Mouse (Mus musculus): ENCODE results near the gene Acer1. TPM values are rescaled to one million over a fixed set of nuclear protein-coding genes. Genes with fewer than 3 reads are reported as not detected.
"Not testable (repeated sequence)": the region's sequence is repeated elsewhere in the genome, so short reads cannot be mapped to it uniquely, and the experiment has no call there.

The Acer1 gene
- total RNA-seq, 2 experiments from 2014 or later = not detected

DNA sequence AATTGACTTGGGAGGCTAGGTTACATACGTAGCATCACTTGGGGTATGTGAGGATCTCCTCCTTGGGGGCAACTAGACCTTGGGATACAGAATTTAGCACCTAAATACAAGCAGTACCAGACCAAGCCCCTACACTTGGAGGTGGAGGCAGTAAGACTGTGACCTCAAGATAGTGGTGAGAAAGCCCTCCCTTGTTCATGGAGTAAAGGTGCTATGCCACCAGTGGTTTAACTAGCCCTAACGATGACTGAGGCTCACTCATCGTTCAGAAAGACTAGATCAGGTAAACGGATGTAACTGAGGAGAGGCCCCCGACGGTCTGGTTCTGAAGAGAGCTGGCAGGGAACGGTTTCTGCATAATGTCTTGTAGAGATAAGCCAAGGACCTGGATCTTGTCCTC is 45.2 kb downstream of the Acer1 start:
- DNase-seq = no peak

DNA sequence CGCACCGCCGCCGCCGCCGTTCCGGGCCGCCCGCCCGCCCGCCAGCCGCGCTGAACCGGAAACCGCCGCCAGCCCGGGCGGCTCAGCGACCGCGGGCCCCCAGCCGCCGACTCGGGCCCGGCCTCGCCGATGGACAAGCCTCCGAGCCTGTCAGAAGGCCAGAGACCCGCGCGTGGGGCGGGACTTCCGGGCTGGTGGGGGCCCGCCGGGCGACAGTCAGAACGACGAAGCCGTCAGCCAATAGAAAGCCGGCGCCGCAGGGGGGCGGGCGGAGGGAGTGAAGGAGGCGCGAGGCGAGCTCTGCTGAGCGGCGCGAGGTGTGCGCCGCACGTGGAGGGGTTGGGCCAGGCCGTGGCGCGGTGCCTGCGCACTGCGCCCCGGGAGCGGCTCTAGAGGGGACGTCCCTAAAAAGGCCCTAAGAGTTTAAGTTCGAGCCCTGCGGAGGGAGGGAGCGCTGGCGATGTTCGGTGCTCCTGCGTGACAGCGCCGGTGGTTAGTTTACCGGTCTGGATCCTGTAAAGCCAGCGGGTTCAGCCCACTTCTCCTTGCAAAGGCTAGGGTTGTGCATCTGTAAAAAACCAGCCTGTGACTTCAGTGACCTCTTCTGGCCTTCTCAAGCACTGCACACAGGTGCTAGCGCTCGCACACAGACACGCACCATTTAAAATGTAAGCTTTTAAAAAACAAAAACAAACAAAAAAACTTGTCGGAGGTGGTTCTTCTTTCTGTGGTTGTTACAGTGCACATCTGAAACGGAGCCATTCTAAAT is 46.4 kb downstream of the Acer1 start, which contains the start of gene Mllt1:
TSS of gene Mllt1 (minus strand) at position 53 of the 769 bp plus-strand sequence.
- DNase-seq = peak; percentile 100

DNA sequence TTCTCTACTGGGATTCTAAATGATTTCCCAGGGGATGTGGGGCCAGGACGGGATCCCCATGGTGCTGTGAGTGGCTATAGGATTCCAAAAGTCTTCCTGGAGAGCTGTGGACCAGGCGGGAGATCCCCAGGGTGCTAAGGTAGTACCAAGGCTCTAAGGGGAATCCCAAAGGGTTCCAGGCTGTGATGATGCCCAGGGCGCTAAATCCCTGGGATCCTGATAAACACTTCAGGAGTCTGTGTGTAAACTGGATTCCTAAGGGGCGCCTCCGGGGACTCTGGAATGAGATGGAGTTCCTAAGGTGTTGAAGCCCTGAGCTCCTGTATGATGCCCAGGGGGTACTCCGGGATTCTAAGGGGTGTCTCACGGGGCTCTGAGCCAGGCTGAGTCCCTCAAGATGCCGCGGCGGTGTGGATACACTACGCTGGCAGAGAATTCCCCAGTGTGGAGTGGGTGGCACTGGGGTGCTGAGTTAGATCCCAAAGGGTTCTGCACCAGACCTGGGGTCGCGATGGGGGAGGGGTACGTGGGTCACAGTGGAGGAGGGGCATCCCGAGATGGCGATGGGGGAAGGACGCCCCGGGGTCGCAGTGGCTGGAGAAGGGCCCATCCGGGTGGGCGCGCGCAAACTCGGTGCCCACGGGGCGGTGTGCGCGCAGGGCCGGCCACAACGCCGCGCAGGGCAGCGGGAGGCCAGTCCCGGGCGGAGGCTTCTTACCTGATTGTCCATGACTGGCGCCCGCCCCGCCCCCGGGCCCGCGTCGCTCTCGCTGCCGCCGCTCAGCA is 47.2 kb downstream of the Acer1 start:
- no peak for DNase-seq

DNA sequence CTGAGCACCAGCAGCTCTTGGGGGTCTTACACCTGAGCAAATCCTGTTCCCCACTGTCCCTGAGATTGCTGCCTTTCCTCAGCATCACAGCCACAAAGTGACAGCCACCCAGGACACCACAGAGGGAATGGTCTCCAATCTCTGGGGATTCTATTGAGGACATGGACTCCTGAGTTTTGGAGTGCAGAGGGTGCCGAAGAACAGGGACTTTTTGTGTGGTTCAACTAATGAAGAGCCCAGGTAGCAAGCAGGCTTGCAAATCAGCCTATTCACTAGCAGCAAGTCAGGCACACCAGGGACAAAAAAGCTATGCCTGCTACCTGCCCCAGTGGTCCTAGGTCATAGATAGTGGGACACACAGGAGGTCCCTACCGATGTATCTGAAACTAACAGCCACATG is 48.5 kb downstream of the Acer1 start:
- DNase-seq = no peak

DNA sequence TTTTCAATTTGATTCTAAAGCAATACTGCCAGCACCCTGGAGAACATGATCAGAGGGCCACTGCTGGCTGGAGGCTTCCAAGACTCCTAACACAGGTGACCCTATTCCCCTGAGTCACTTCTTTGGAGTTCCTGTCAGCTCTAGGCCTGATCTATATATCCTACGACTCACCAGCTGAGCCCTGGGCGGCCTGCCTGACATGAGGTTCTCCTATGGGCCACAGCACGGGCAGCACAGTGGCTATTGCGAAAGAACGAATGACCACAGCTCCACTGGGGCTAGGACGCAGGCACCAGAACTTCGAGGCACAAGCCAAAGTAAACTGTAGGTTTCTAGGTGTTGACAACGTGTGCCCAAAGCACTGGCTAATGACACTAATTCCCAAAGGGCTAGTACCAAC is 51.9 kb downstream of the Acer1 start:
- no peak for DNase-seq

DNA sequence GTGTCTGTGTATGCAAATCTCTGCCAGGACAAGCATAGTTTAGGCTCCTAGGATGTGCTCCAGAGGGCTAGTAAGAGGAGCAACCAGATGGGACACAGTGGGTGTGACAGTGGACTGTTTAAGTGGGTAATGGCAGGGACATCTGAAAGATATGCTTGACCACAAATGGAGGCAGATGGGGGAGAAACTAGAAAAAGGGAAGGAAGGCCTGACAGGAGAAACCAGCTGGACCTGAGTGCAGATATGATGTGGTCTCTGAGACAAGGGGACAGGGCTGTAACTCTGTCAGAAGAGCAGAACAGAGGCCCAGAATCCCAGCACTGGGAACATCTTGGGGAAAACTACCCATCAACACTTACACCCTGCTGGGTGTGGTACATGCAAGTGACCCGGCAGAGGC is 52.4 kb downstream of the Acer1 start:
- DNase-seq = no peak

DNA sequence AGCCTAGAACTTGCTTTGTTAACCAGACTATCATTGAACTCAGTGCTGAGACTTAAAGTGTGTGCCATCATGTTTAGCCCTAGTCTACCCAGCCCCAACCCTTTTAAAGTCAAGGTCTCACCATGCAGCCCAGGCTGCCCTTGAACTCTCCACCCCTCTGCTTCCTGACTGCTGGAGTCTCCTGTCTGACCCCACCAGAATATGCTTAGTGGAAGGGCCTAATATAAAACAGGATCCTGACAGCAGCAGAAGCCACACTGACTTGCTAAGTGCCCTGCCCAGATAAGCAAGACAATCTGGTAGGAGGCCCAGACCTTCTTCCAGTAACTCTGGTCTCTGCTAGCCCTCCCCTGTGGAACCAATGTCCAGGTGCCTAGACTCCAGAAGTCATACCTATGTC is 52.8 kb downstream of the Acer1 start:
- DNase-seq = no peak

DNA sequence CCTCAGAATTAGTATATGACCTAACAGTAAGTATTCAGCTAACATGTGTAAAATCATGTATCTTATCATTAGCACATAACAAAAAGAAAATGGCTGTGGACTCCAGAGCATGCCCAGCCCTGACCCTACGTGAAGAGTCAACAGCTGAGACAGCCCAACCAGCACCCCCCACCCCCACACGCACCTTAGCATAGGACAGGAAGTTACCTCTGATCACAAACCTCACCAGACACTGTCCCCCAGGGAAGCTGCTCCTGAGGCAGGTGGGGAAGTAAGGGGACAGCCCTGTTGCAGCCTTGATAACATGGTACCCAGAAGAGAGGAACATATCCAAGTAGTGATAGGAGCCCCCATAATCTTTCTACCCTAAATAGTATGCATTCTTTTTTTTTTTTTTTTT is 55.9 kb downstream of the Acer1 start:
- DNase-seq = no peak

DNA sequence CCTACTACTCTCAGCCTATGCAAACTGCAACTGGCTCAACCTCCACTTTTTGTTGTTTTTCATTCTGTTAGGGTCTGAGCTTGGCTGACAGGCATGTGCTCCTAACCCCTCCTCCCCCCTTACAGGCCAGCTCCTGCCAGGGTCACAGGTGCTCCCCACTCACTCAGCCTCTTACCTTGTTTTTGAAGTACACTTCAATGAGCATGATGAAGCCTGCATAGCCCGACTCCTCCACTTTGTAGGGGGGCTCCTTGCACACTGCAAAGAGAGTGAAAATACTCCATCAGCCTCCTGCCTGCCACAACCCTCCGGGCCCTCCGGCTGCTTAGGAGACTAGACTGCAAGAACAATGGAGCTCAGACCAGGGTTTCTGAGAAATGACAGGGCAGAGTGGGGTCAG is 62.2 kb downstream of the Acer1 start:
- no peak for DNase-seq

DNA sequence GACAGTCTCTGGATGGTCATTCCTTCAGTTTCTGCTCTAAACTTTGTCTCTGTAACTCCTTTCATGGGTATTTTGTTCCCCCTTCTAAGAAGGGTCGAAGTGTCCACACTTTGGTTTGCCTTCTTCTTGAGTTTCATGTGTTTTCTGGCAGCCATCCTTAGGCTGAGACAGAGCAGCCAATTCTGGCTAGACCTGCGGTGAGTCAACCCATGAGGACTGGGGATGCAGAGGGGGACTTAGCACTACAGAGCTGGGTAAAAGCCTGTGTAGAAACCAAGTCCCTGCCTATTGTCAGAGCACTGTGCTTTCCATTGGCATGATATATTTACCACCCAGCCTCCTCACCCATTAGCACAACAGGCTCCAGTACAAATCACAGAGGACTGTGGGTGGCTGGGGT is 64.8 kb downstream of the Acer1 start:
- DNase-seq = no peak

DNA sequence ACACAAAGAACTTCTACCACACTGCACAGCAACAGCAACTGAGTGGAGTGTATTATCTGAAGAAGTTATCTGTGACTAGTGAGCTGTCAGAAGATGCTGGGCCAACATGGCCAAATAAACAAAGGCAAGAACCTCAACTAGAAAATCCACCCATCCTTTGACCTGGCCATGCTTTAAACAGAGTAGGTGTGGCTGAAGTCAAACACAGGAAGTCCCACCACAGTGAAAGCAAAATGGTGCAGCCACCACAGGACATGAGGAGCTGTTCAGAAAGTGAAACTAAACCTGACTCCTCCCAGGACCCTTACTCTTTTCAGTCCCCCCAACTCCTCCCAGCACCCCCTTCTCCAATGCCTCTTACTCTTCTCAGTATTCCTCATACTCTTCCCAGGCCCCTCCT is 68.5 kb downstream of the Acer1 start:
- no peak for DNase-seq

DNA sequence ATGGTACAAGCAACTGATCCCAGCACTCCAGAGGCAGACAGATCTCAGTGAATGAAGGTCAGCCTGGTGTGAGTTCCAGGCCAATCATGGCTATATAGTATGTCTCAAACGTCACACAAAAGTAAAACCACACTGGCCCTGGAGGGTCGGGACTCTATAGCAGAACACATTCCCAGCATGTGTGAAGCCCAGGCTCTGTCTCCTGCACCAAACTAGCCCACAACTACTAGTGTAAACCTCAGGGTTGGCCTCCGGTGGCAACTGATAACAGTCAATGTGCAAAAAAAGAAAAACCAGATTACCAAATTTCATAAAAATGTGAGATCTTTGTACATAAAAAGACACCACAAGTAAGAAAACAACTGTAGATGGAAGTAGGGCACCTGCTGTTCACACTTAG is 68.9 kb downstream of the Acer1 start:
- no peak for DNase-seq

DNA sequence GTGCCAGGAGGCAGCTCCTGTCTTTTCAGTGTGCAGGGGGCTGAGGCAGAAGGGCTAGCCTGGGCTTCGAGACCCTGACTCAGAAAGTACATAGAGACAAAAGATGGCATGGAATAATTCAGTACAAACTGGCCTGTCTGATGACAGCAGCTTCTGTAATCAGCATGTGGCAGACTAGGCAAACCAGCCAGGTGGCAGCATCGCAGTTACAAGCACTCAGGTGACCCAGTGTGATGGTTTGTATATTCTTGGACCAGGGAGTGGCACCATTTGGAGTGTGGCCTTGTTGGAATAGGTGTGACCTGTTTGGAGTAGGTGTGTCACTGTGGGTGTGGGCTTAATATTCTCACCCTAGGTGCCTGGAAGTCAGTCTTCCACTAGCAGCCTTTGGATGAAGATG is 72.2 kb downstream of the Acer1 start:
- not testable (repeated sequence) for DNase-seq

DNA sequence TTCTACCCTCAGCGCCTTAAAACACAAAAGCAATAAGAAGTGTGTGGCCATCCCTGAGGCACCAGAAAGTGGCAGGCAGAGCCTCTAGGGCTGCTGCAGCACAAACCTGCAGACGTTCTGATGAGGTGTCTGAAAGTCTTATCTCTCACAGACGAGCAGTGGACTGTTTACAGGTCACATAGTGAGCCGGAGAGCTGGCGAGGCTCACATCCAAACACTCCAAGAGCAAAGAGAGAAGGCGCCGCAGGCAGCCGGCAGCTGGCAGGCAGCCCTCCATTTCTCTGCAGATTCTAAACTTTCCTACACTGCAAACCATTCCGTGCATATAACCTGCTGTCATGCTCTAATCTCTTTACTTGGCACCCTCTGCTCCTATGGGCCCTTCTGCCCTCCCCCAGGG is 74.0 kb downstream of the Acer1 start:
- DNase-seq = peak; percentile 44

DNA sequence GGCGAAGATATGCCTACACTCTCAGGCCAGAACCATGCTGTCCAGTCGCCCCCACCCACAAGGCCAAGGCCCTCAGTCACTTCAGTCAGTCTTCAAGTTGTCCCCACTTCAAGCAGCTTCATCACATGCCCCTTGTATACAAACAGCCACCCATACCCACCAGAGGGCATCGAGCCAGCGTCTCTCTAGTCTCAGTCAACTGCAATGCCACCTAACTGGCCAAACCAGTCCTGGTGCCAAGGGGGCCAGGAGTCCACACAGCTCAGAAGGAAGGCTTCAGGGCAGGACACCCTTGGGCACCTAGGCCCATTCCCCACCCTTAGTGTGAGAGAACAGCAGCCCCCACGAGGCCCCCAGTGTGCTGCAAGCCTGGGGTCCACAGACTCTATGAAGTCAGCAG is 74.8 kb downstream of the Acer1 start:
- no peak for DNase-seq

DNA sequence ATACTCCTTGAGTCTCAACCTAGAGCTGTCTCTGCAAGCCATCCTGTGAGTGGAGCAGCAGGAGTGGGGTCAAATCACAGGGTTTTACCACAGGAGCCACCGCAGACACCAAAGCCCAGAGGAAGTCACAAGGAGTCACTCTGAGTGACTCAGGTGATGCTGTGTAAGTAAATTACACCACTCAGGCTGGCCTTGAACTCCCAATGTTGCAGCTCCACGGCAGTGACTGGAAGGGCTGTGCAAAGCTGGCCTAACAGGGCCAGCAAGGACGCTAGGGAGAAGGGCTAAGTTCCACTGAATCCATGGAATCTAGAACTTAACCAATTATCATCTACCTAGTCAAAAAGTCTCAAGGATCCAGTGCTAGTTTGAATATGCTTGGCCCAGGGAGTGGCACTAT is 75.8 kb downstream of the Acer1 start:
- no peak for DNase-seq

Other genes starting within 250 kb of the Acer1 start
- gene Nrtn, start 224.6 kb downstream of the Acer1 start, total RNA-seq (2021) = 10 to 100 TPM; 22.4 to 22.5 TPM
- gene Dus3l, start 217.4 kb downstream of the Acer1 start, total RNA-seq (2021) = 10 to 100 TPM; 22.8 to 23.5 TPM
- gene Prr22, start 211.9 kb downstream of the Acer1 start, total RNA-seq (2021) = under 1 TPM; 0.41 to 0.61 TPM
- 1 to 10 TPM; 8.1 to 9.3 TPM for gene Rfx2, start 151.1 kb downstream of the Acer1 start, total RNA-seq (2021)
- gene Acsbg2, start 107.7 kb downstream of the Acer1 start, total RNA-seq (2021) = not detected
- under 1 TPM; 0.16 to 0.21 TPM for gene 1700061G19Rik, start 106.6 kb downstream of the Acer1 start, total RNA-seq (2021)
- 10 to 100 TPM; 40.5 to 41.6 TPM for gene Mllt1, start 46.7 kb downstream of the Acer1 start, total RNA-seq (2021)
- gene Clpp, start 8.2 kb upstream of the Acer1 start, total RNA-seq (2021) = 10 to 100 TPM; 55.1 to 60.7 TPM
- 10 to 100 TPM; 42.3 to 49.3 TPM for gene Alkbh7, start 15.2 kb upstream of the Acer1 start, total RNA-seq (2021)
- not detected for gene Pspn, start 17.9 kb upstream of the Acer1 start, total RNA-seq (2021)
- gene Gtf2f1, start 29.2 kb upstream of the Acer1 start, total RNA-seq (2021) = 10 to 100 TPM; 36.0 to 36.9 TPM
- gene Gm17949, start 29.3 kb upstream of the Acer1 start, total RNA-seq (2021) = not detected
- gene Khsrp, start 49.4 kb upstream of the Acer1 start, total RNA-seq (2021) = 100 to 1,000 TPM; 112 to 113 TPM
- not detected for gene Slc25a41, start 59.5 kb upstream of the Acer1 start, total RNA-seq (2021)
- gene Crb3, start 77.0 kb upstream of the Acer1 start, total RNA-seq (2021) = under 1 TPM in 1 of 2 experiments, not detected in 1; 0.47 TPM
- 10 to 100 TPM; 78.3 to 81.6 TPM for gene Slc25a23, start 77.7 kb upstream of the Acer1 start, total RNA-seq (2021)
- gene Dennd1c, start 96.4 kb upstream of the Acer1 start, total RNA-seq (2021) = under 1 TPM; 0.69 to 0.70 TPM
- 1 to 10 TPM; 5.9 to 6.7 TPM for gene Tubb4a, start 105.7 kb upstream of the Acer1 start, total RNA-seq (2021)
- under 1 TPM; 0.48 to 0.61 TPM for gene Tnfsf9, start 123.2 kb upstream of the Acer1 start, total RNA-seq (2021)
- gene Cd70, start 167.7 kb upstream of the Acer1 start, total RNA-seq (2021) = not detected
- not detected for gene Tnfsf14, start 212.1 kb upstream of the Acer1 start, total RNA-seq (2021)
- 10 to 100 TPM; 60.1 to 79.6 TPM for gene C3, start 246.0 kb upstream of the Acer1 start, total RNA-seq (2021)